Mouse (Mus musculus) T-helper 1 cell (primary cell): ENCODE data around the gene Elf1.

ENCODE experiments used
- in situ Hi-C: fragments of 300-600 bp; cut with MboI, MseI; formaldehyde crosslinking; loops from one replicate; pipeline ENCODE4 v1.15.1; 2025; ENCODE audit warnings: high pct_unique_total_duplicates

The Elf1 gene

GRCm38 (mm10) chr14:79521471-79522117 lies 40.6 kb downstream of the Elf1 start:
- in situ Hi-C loops = no loop called here

GRCm38 (mm10) chr14:79522387-79522786 lies 41.4 kb downstream of the Elf1 start:
- in situ Hi-C loops = no loop called here

GRCm38 (mm10) chr14:79526106-79526505 lies 45.1 kb downstream of the Elf1 start:
- in situ Hi-C loops = loop anchor here (25.0 kb wide), 1 partner anchor 1089 kb away; no protein-coding TSS in a partner anchor

- in situ Hi-C loops = loop anchor here (25.0 kb wide), 1 partner anchor 1090 kb away; no protein-coding TSS in a partner anchor
Measured at GRCm38 (mm10) chr14:79527704-79528103, 46.7 kb downstream of the Elf1 start.

GRCm38 (mm10) chr14:79529581-79530554 lies 48.9 kb downstream of the Elf1 start:
- in situ Hi-C loops = loop anchor here (25.0 kb wide), 1 partner anchor 1093 kb away; no protein-coding TSS in a partner anchor

GRCm38 (mm10) chr14:79530761-79531160 lies 49.8 kb downstream of the Elf1 start:
- in situ Hi-C loops = loop anchor here (25.0 kb wide), 1 partner anchor 1093 kb away; no protein-coding TSS in a partner anchor

GRCm38 (mm10) chr14:79532036-79532776 lies 51.2 kb downstream of the Elf1 start:
- in situ Hi-C loops = loop anchor here (25.0 kb wide), 1 partner anchor 1095 kb away; no protein-coding TSS in a partner anchor

GRCm38 (mm10) chr14:79533350-79533749 lies 52.4 kb downstream of the Elf1 start:
- in situ Hi-C loops = loop anchor here (25.0 kb wide), 1 partner anchor 1096 kb away; no protein-coding TSS in a partner anchor

GRCm38 (mm10) chr14:79534206-79534605 lies 53.2 kb downstream of the Elf1 start:
- in situ Hi-C loops = loop anchor here (25.0 kb wide), 1 partner anchor 1097 kb away; no protein-coding TSS in a partner anchor

GRCm38 (mm10) chr14:79534656-79535055 lies 53.7 kb downstream of the Elf1 start:
- in situ Hi-C loops = loop anchor here (25.0 kb wide), 1 partner anchor 1097 kb away; no protein-coding TSS in a partner anchor

GRCm38 (mm10) chr14:79535318-79535717 lies 54.3 kb downstream of the Elf1 start:
- in situ Hi-C loops = loop anchor here (25.0 kb wide), 1 partner anchor 1098 kb away; no protein-coding TSS in a partner anchor

GRCm38 (mm10) chr14:79536011-79536410 lies 55.0 kb downstream of the Elf1 start:
- in situ Hi-C loops = loop anchor here (25.0 kb wide), 1 partner anchor 1099 kb away; no protein-coding TSS in a partner anchor

- in situ Hi-C loops = loop anchor here (25.0 kb wide), 1 partner anchor 1100 kb away; no protein-coding TSS in a partner anchor
Measured at GRCm38 (mm10) chr14:79536837-79537236, 55.8 kb downstream of the Elf1 start.

GRCm38 (mm10) chr14:79537463-79537862 lies 56.5 kb downstream of the Elf1 start:
- in situ Hi-C loops = loop anchor here (25.0 kb wide), 1 partner anchor 1100 kb away; no protein-coding TSS in a partner anchor

GRCm38 (mm10) chr14:79537921-79538320 lies 56.9 kb downstream of the Elf1 start:
- in situ Hi-C loops = loop anchor here (25.0 kb wide), 1 partner anchor 1101 kb away; no protein-coding TSS in a partner anchor

GRCm38 (mm10) chr14:79541606-79542005 lies 60.6 kb downstream of the Elf1 start:
- in situ Hi-C loops = loop anchor here (25.0 kb wide), 1 partner anchor 1104 kb away; no protein-coding TSS in a partner anchor

GRCm38 (mm10) chr14:79549343-79549742 lies 68.3 kb downstream of the Elf1 start:
- in situ Hi-C loops = loop anchor here (25.0 kb wide), 1 partner anchor 1112 kb away; no protein-coding TSS in a partner anchor

GRCm38 (mm10) chr14:79551929-79552328 lies 70.9 kb downstream of the Elf1 start:
- in situ Hi-C loops = no loop called here

GRCm38 (mm10) chr14:79552854-79553253 lies 71.9 kb downstream of the Elf1 start:
- in situ Hi-C loops = no loop called here

- in situ Hi-C loops = no loop called here
Measured at GRCm38 (mm10) chr14:79557796-79558195, 76.8 kb downstream of the Elf1 start.

- in situ Hi-C loops = no loop called here
Measured at GRCm38 (mm10) chr14:79562745-79563144, 81.8 kb downstream of the Elf1 start.
